Mouse (Mus musculus) hematopoietic multipotent progenitor cell, adult 10-12 weeks (in vitro differentiated cells): ENCODE results near the gene Baz2b. TPM values are rescaled to one million over a fixed set of nuclear protein-coding genes. Genes with fewer than 3 reads are reported as not detected.

Source experiments
- polyA plus RNA-seq: library from polyadenylated mRNA; stranded (reverse); fragments of >175 nt; gene quantifications from 2 replicates; pipeline ENCODE4 v1.2.3, GENCODE M21; 2012; ENCODE audit warnings: low replicate concordance

Gene Baz2b
- polyA plus RNA-seq: 28.0 and 37.7 TPM in 2 replicates

GRCm38 (mm10) chr2:60209703-60210651 lies at the start of gene Baz2b, which contains the start of gene March7:
Gene Baz2b, minus strand, starts transcription at chr2:60209839.
Gene March7, plus strand, starts transcription at chr2:60209887.

GRCm38 (mm10) chr2:59881831-59882741 lies 327.6 kb downstream of the Baz2b start, which contains the start of gene Wdsub1:
Gene Wdsub1, minus strand, starts transcription at chr2:59882591.

Other genes starting within 250 kb of the Baz2b start
- gene March7, start within 50 bp of the Baz2b start, polyA plus RNA-seq: 4.9 and 9.1 TPM in 2 replicates
- gene Cd302, start 74.6 kb upstream of the Baz2b start, polyA plus RNA-seq: 14.5 and 17.2 TPM in 2 replicates
- 1.5 and 1.7 TPM in 2 replicates for gene Ly75, start 173.5 kb upstream of the Baz2b start, polyA plus RNA-seq